Mouse (Mus musculus) central nervous system, embryonic 11.5 days (tissue): ENCODE data around the gene Phyh. TPM values are rescaled to one million over a fixed set of nuclear protein-coding genes. Genes with fewer than 3 reads are reported as not detected.

Experiments used
- polyA plus RNA-seq: library from polyadenylated mRNA; depleted of rRNA; stranded (reverse); fragments of >200 nt; gene quantifications from 2 replicates; pipeline ENCODE4 v1.2.3, GENCODE M21; 2012; rRNA removed

The Phyh gene
- polyA plus RNA-seq = 20.6 and 26.3 TPM in 2 replicates

DNA sequence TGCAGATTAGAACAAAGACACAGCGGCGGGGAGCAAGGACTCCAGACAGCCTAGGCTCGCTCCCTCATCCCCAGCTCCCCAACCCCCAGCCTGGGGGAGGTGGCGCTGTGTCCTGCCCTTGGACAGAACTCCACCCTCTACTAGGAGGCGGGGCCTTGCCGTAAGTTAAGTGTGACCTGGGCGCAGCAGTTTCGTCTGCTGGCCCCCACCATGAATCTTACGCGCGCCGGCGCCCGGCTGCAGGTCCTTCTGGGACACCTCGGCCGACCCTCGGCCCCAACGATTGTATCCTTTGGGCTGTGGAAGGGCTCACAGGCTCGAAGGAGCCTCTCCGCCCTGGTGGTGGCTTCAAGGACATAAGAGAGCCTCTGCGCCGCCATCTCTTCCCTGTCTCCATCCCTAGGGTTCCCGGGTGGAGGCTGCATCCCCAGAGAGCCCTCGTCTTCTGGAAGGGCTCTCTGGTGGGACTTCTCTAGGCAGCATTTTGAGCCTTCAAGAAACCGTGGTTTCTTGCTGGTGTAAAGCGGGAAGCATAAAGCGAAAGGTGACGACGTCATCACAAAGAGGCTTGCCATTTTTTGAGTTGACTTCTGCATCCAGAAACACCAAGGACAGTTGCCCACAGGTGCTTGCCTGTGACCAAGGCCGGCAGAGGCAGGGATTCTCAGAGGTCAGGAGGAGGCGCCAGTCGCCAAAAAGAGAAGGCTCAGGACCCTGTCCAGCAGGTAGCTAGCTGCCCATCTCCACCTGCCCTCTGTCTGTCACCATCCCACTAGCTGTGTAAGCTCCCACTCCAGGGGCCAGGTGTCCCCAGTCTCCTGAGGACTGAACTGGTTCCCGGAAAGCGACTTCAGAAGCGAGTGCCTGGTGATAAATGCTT is at the start of gene Phyh:
Gene Phyh (plus strand): TSS at position 160 of the 880 bp plus-strand sequence.

DNA sequence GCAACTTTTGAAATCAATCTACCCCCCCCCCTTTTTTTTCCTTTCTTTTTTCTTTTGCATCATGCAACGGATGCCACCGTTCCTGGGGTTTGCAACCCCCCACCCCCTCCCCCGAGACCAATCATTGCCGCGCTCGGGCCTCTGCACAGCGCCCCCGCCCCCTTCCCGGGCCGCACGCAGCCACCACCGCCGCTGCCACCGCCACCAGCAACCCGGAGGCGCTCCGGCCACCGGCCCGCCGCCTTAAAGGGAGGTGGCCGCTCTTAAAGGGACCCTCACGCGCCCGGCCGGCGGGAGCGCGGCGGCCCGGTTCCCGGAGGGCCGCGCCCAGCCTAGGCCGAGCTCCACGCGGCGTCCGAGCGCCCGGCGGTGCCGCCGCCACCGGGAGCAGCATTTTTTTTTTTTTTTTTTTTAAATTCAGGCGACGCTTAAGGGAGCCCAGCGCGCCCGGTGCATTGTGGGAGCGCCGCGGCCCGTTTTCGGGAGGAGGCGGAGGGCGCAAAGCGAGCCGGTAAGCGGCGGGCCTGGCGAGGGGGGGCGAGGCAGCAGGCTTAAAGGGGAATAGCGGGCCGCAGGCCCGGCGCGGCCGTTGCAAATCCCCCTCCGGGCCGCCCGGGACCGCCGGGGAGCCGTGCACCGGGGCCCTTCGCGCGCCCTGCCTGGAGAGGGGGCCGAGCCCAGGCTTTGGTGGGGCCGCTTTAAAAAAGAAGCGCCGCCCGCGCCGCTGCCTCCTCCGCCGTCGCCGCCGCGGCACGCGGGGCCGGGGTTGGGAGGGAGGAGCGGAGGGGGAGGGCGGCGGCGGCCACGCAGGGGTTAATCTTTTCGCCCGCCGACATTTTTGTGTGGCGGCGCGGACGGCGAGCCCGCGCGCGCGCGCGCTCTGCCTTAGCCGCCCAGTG is 37.2 kb upstream of the Phyh start, which contains the start of gene Sephs1:
Gene Sephs1 (plus strand): TSS at position 215 of the 899 bp plus-strand sequence.

DNA sequence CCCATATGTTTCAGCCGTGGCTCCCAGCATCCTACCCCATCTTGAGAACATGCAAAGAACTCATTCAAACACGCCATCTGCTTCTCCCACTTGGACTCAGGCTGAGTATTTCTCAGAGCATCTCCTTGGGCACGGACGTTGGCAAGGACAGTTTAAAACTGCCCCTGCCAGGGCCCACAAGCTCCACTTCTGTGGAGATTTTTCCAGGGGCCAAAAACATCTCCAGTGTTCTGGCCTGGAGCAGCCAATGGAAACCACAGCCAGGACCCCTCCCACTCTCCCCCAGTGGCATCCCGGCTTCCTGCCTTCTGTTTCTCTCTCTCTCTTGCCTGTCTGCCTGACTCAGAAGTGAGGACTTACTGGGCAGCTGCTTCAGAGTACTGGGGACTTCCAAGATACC is 57.0 kb downstream of the Phyh start, which contains the start of gene Ucma:
Gene Ucma (plus strand): TSS at position 316 of the 400 bp plus-strand sequence.

Other genes starting within 250 kb of the Phyh start
- 3.5 and 4.1 TPM in 2 replicates for gene Bend7, start 201.2 kb upstream of the Phyh start, polyA plus RNA-seq
- gene Sephs1, start 37.5 kb upstream of the Phyh start, polyA plus RNA-seq = 89.6 and 104 TPM in 2 replicates
- 0.50 and 0.66 TPM in 2 replicates for gene Ucma, start 57.1 kb downstream of the Phyh start, polyA plus RNA-seq
- gene Mcm10, start 93.8 kb downstream of the Phyh start, polyA plus RNA-seq = 46.0 and 72.6 TPM in 2 replicates
- gene Optn, start 145.0 kb downstream of the Phyh start, polyA plus RNA-seq = 2.5 and 3.2 TPM in 2 replicates
- gene Ccdc3, start 218.8 kb downstream of the Phyh start, polyA plus RNA-seq = 3.2 and 4.7 TPM in 2 replicates